Mouse (Mus musculus): ENCODE measurements around the gene Mmd. TPM values are rescaled to one million over a fixed set of nuclear protein-coding genes. Genes with fewer than 3 reads are reported as not detected.

Gene Mmd
- polyA plus RNA-seq, 1 experiment from 2014 or later: 41.3 TPM

DNA sequence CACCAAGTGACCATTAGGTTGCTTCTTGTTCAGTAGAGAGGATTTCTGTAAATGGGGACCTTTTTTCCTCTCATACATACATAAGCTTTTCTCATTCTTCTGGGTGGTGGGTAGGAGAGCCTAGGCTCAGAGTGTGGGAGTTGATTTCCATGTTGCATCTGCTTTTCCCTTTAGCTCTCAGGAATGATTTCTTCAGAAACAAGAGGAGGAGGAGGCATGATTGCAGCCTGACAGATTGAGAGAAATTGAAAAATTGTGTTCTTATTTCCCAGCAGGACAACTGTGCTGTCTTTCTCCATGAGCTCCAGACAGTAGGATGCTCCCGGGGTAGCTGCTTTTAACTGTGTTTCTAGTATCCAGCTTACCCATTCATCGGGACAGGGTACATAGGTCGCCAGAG is 5.3 kb downstream of the Mmd start:
- H3K4me1 ChIP-seq (replicated peaks; ENCODE audit: control insufficient read depth, insufficient read depth, low read length): peaks cover 4% of the 10 kb centered on the region; the same call in 1 of the 2 replicates
- 87% methylated on average over 3 of the region's 3 CpGs for WGBS
- no peak for ATAC-seq (replicated peaks; ENCODE audit: low FRiP score)

DNA sequence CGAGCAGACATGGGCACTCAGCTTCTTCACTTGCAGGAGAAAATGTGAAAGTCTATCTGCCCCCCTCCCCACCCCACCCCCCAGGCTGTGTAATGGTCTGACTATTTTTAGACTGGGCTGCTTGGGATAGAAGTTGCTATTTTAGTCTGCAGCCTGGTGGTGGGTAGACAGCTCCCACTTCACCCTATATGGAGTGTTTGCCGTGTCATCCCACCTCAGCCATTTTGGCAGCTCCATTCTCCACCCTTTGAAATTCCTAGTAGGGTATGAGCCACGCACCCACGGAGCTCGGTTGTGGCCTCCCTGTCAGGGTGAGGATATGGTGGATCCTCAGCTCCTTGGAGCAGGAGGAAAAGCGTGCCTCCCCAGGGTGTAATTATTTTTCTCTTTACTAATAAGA is 6.4 kb downstream of the Mmd start:
- no peak overlapping the region for H3K27ac ChIP-seq (ENCODE audit: low read depth, low read length)
- H3K9ac ChIP-seq (ENCODE audit: low read length): no peak overlapping the region
- WGBS: 89% methylated on average over 6 of the region's 6 CpGs
- H3K4me3 ChIP-seq (ENCODE audit: low read depth, low read length): no peak overlapping the region
- no peak overlapping the region for H3K4me2 ChIP-seq (ENCODE audit: low read depth, low read length, severe bottlenecking)
- H3K4me1 ChIP-seq (replicated peaks; ENCODE audit: control insufficient read depth, insufficient read depth, low read length): peaks cover 2% of the 10 kb centered on the region; the same call in 1 of the 2 replicates
- DNase-seq (ENCODE audit: low spot score) (peak; percentile 51), ATAC-seq (replicated peaks; ENCODE audit: low FRiP score) (no peak)
- H3K27me3 ChIP-seq (ENCODE audit: control insufficient read depth, insufficient read depth, low read length): no peaks in the 10 kb centered on the region
- peaks cover 3% of the 10 kb centered on the region; the same call in 1 of the 2 replicates for H3K36me3 ChIP-seq (ENCODE audit: control insufficient read depth, insufficient read depth, low read length)
- H3K9me3 ChIP-seq (ENCODE audit: control insufficient read depth, low read length): no peaks in the 10 kb centered on the region

More for the DNA sequence above, 5.3 kb downstream of the Mmd start:
- Histone ChIP-seq H3K4me3 (ENCODE audit: low read depth, low read length) (no peak overlapping the region), H3K9ac (ENCODE audit: low read length) (no peak overlapping the region), H3K4me2 (ENCODE audit: low read depth, low read length, severe bottlenecking) (no peak overlapping the region), H3K27me3 (ENCODE audit: control insufficient read depth, insufficient read depth, low read length) (no peaks in the 10 kb centered on the region), H3K36me3 (ENCODE audit: control insufficient read depth, insufficient read depth, low read length) (no peaks in the 10 kb centered on the region), H3K27ac (ENCODE audit: low read depth, low read length) (no peak overlapping the region), H3K9me3 (ENCODE audit: control insufficient read depth, low read length) (no peaks in the 10 kb centered on the region)
- DNase-seq (ENCODE audit: low spot score): no peak

DNA sequence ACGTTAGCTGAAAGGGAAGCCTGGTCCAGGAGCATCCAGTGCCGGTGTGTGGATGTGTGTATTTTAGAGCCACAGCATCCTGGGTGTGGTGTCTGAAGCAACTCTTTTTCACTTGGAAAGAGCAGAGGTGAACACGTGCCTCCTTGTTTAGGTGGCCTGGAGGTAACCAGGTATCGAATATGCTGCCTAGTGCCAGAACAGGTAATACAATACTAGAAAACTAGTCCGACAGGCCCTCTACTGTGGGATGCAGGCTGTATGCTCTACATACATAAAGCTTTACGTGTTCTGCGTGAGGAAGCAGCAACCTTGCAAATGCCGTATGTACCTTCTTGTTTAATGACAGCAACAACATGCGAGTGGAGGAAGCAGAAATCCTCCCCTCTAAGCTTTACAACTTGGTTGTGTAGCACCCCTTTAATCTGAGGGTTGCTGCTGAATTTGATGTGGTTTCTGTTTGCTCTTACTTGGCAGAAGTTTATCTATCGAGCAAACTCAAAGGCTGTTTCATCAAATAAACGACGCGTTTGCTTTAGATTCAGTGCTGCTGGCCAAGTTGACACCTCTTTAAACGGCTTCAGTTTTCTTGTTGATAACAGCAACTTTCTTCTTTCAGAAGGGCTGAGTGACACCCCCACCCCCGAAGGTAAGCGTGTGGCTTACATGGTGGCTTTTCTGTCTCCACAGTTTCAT is 7.7 kb downstream of the Mmd start:
- Histone ChIP-seq H3K4me2 (ENCODE audit: low read depth, low read length, severe bottlenecking) (no peak overlapping the region), H3K4me3 (ENCODE audit: low read depth, low read length) (no peak overlapping the region), H3K36me3 (ENCODE audit: control insufficient read depth, insufficient read depth, low read length) (peaks cover 3% of the 10 kb centered on the region; the same call in 1 of the 2 replicates), H3K9ac (ENCODE audit: low read length) (no peak overlapping the region), H3K27me3 (ENCODE audit: control insufficient read depth, insufficient read depth, low read length) (no peaks in the 10 kb centered on the region), H3K9me3 (ENCODE audit: control insufficient read depth, low read length) (no peaks in the 10 kb centered on the region), H3K4me1 (replicated peaks; ENCODE audit: control insufficient read depth, insufficient read depth, low read length) (0 out of 2 replicates have a peak, but pooled peaks cover under 1% of the 10 kb centered on the region), H3K27ac (ENCODE audit: low read depth, low read length) (no peak overlapping the region)
- WGBS: 90% methylated on average over 16 of the region's 16 CpGs
- DNase-seq (ENCODE audit: low spot score) (no peak), ATAC-seq (replicated peaks; ENCODE audit: low FRiP score) (no peak)

DNA sequence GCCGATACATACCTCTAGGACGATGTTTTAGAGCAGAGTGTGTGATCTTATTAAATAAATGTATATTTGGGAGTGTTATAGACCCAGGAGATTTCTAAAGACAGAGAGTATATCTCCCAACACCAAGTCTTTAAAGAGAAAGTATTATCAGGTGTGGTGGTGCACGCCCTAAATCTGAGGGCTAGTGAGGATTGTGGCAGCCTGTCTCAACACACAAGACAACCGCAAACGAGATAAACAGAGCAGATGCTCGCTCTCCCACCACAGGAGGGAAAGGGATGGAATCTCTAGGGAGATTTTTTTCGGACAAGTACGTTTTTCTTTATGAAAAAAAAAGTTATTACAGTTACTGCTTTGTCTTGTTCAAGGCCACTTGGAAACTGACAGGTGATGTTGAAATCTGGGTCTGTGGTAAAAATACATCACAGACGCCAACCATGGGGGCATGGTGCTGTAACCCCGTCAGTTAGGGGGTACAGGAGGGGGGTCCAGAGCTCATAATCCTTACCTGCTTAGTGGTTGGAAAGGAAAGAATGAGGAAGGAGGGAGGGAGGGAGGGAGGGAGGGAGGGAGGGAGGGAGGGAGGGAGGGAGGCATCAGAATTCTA is 9.2 kb downstream of the Mmd start:
- Histone ChIP-seq H3K27ac (ENCODE audit: low read depth, low read length) (no peak overlapping the region), H3K4me3 (ENCODE audit: low read depth, low read length) (no peak overlapping the region), H3K4me2 (ENCODE audit: low read depth, low read length, severe bottlenecking) (no peak overlapping the region), H3K9me3 (ENCODE audit: control insufficient read depth, low read length) (no peaks in the 10 kb centered on the region), H3K36me3 (ENCODE audit: control insufficient read depth, insufficient read depth, low read length) (peaks cover 3% of the 10 kb centered on the region; the same call in 1 of the 2 replicates), H3K27me3 (ENCODE audit: control insufficient read depth, insufficient read depth, low read length) (no peaks in the 10 kb centered on the region), H3K9ac (ENCODE audit: low read length) (no peak overlapping the region), H3K4me1 (replicated peaks; ENCODE audit: control insufficient read depth, insufficient read depth, low read length) (no peaks in the 10 kb centered on the region)
- WGBS: 81% methylated on average over 10 of the region's 10 CpGs
- ATAC-seq (replicated peaks; ENCODE audit: low FRiP score) (no peak), DNase-seq (ENCODE audit: low spot score) (no peak)

DNA sequence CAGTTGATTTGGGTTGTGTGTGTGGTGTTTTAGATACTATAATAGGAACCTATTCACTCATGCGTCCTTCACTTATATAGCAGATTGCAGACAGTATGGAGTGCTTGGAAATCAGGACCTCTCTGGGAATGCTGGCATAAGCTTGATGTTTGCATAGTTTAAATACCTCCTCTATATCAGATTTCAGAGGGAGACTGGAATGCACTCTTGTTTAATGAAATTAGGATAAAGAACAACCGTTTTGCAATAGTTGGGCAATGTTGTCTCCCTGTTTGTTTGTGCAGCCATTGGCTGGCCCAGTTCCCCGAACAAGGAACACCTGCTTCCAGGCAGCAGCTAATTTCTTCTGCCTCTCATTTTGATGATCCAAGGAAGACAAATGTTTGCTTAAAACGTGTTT is 9.8 kb downstream of the Mmd start:
- WGBS: 64% methylated on average over 4 of the region's 4 CpGs
- Histone ChIP-seq H3K36me3 (ENCODE audit: control insufficient read depth, insufficient read depth, low read length) (peaks cover 3% of the 10 kb centered on the region; the same call in 1 of the 2 replicates), H3K27ac (ENCODE audit: low read depth, low read length) (no peak overlapping the region), H3K9me3 (ENCODE audit: control insufficient read depth, low read length) (no peaks in the 10 kb centered on the region), H3K27me3 (ENCODE audit: control insufficient read depth, insufficient read depth, low read length) (no peaks in the 10 kb centered on the region), H3K9ac (ENCODE audit: low read length) (no peak overlapping the region), H3K4me2 (ENCODE audit: low read depth, low read length, severe bottlenecking) (no peak overlapping the region), H3K4me3 (ENCODE audit: low read depth, low read length) (no peak overlapping the region), H3K4me1 (replicated peaks; ENCODE audit: control insufficient read depth, insufficient read depth, low read length) (no peaks in the 10 kb centered on the region; the same call in 1 of the 2 replicates)
- no peak for DNase-seq (ENCODE audit: low spot score)
- ATAC-seq (replicated peaks; ENCODE audit: low FRiP score): no peak

DNA sequence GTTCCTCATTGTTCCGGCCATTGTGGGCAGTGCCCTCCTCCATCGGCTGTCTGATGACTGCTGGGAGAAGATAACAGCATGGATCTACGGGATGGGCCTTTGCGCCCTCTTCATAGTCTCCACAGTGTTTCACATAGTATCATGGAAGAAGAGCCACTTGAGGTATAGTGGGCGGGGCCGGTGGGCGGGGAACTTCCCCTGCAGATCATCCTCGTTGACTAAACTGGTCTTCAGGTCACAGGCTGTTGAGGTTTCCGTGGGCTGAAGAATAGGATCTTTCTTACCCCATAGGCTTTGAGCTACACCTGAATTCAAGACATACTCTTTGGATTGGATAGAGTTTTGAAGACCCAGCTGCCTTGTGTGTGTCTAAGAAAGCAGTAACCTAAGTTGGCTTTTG is 10.6 kb downstream of the Mmd start:
- 91% methylated on average over 9 of the region's 9 CpGs for WGBS
- peaks cover 3% of the 10 kb centered on the region; the same call in 1 of the 2 replicates for H3K36me3 ChIP-seq (ENCODE audit: control insufficient read depth, insufficient read depth, low read length)
- no peak for ATAC-seq (replicated peaks; ENCODE audit: low FRiP score)

DNA sequence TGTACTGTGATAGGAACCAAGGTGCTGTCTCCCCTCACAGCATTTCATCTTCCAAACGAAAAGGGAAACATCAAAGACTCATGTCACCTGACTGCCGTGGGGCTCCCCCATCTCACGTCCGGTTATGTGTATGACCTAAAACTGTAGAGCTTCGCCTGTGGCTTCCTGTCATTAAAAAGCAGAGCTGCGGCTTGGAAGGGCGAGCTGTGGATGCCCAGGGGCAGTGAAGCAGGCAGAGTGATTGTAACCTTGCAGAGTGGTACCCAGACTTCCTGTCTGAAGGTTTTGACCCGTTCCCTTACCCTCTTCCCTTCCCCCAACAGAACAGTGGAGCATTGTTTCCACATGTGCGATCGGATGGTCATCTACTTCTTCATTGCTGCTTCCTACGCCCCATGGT is 14.9 kb downstream of the Mmd start:
- Histone ChIP-seq H3K36me3 (ENCODE audit: control insufficient read depth, insufficient read depth, low read length) (peaks cover 3% of the 10 kb centered on the region; the same call in 1 of the 2 replicates), H3K27ac (ENCODE audit: low read depth, low read length) (no peak overlapping the region), H3K4me3 (ENCODE audit: low read depth, low read length) (no peak overlapping the region), H3K9me3 (ENCODE audit: control insufficient read depth, low read length) (no peaks in the 10 kb centered on the region), H3K9ac (ENCODE audit: low read length) (no peak overlapping the region), H3K27me3 (ENCODE audit: control insufficient read depth, insufficient read depth, low read length) (no peaks in the 10 kb centered on the region), H3K4me2 (ENCODE audit: low read depth, low read length, severe bottlenecking) (no peak overlapping the region), H3K4me1 (replicated peaks; ENCODE audit: control insufficient read depth, insufficient read depth, low read length) (peaks cover 1% of the 10 kb centered on the region; the same call in 1 of the 2 replicates)
- DNase-seq (ENCODE audit: low spot score) (no peak), ATAC-seq (replicated peaks; ENCODE audit: low FRiP score) (no peak)
- 86% methylated on average over 11 of the region's 11 CpGs for WGBS

More for the DNA sequence above, 10.6 kb downstream of the Mmd start:
- Histone ChIP-seq H3K4me3 (ENCODE audit: low read depth, low read length) (no peak overlapping the region), H3K9me3 (ENCODE audit: control insufficient read depth, low read length) (no peaks in the 10 kb centered on the region), H3K4me1 (replicated peaks; ENCODE audit: control insufficient read depth, insufficient read depth, low read length) (no peaks in the 10 kb centered on the region; the same call in 1 of the 2 replicates), H3K4me2 (ENCODE audit: low read depth, low read length, severe bottlenecking) (no peak overlapping the region), H3K9ac (ENCODE audit: low read length) (no peak overlapping the region), H3K27me3 (ENCODE audit: control insufficient read depth, insufficient read depth, low read length) (no peaks in the 10 kb centered on the region), H3K27ac (ENCODE audit: low read depth, low read length) (no peak overlapping the region)
- DNase-seq (ENCODE audit: low spot score): no peak

DNA sequence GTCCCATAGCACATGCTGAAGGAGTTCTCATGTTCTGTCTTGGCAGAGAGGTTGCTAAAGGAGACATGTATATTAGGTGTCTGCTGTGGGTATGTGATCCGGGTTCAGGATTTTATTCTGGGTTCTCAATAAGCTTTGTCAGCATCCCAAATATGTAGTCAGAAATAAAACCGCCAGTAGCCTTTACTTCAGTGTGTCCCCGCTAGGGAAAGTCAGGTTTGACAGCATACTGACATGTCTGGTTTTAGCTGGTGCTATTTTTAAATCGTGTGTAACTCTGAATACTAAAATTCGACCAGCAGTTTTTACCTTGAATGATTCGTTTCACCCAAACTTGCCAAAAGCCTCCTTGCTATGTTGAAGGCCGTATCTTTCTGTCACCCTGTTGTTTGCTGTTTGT is 16.3 kb downstream of the Mmd start:
- Histone ChIP-seq H3K9ac (ENCODE audit: low read length) (no peak overlapping the region), H3K4me2 (ENCODE audit: low read depth, low read length, severe bottlenecking) (no peak overlapping the region), H3K4me3 (ENCODE audit: low read depth, low read length) (no peak overlapping the region), H3K36me3 (ENCODE audit: control insufficient read depth, insufficient read depth, low read length) (peaks cover 1% of the 10 kb centered on the region; the same call in 1 of the 2 replicates), H3K27me3 (ENCODE audit: control insufficient read depth, insufficient read depth, low read length) (no peaks in the 10 kb centered on the region), H3K9me3 (ENCODE audit: control insufficient read depth, low read length) (no peaks in the 10 kb centered on the region), H3K4me1 (replicated peaks; ENCODE audit: control insufficient read depth, insufficient read depth, low read length) (peaks cover 7% of the 10 kb centered on the region; the same call in 1 of the 2 replicates), H3K27ac (ENCODE audit: low read depth, low read length) (no peak overlapping the region)
- no peak for DNase-seq (ENCODE audit: low spot score)
- 89% methylated on average over 7 of the region's 7 CpGs for WGBS
- no peak for ATAC-seq (replicated peaks; ENCODE audit: low FRiP score)

All from forebrain, embryonic 11.5 days (tissue).